Mouse (Mus musculus) embryo, embryonic 11.5 days (tissue): Measurements from ENCODE around the gene Gm17571.

ENCODE experiments used
- DNase-seq: peaks from one replicate; pipeline ENCODE4 v3.0.0-alpha.2; 2012; ENCODE audit warnings: low read depth, low spot score

Gene Gm17571

GRCm38 (mm10) chr9:13455231-13455630, 8.7 kb upstream of the Gm17571 start:
- no peak for DNase-seq

- DNase-seq = no peak
Observed at GRCm38 (mm10) chr9:13454651-13455123, 8.1 kb upstream of the Gm17571 start.

- DNase-seq = no peak
Observed at GRCm38 (mm10) chr9:13448716-13449115, 2.2 kb upstream of the Gm17571 start.

- DNase-seq = no peak
Observed at GRCm38 (mm10) chr9:13446236-13446635, 317 bp downstream of the Gm17571 start.

- DNase-seq = no peak
Observed at GRCm38 (mm10) chr9:13443484-13444211, 2.9 kb downstream of the Gm17571 start.

- no peak for DNase-seq
Observed at GRCm38 (mm10) chr9:13442012-13442735, 4.4 kb downstream of the Gm17571 start.

- DNase-seq = no peak
Observed at GRCm38 (mm10) chr9:13440911-13441310, 5.6 kb downstream of the Gm17571 start.

- DNase-seq = no peak
Observed at GRCm38 (mm10) chr9:13433501-13434090, 13.0 kb downstream of the Gm17571 start.

GRCm38 (mm10) chr9:13431646-13432045, 14.9 kb downstream of the Gm17571 start:
- DNase-seq = no peak

- DNase-seq = no peak
Observed at GRCm38 (mm10) chr9:13430744-13431143, 15.8 kb downstream of the Gm17571 start.

GRCm38 (mm10) chr9:13430302-13430701, 16.3 kb downstream of the Gm17571 start:
- DNase-seq = no peak

GRCm38 (mm10) chr9:13429477-13430125, 17.0 kb downstream of the Gm17571 start:
- no peak for DNase-seq

- DNase-seq = peak; percentile 51
Observed at GRCm38 (mm10) chr9:13425031-13425940, 21.3 kb downstream of the Gm17571 start.

GRCm38 (mm10) chr9:13414230-13414766, 32.3 kb downstream of the Gm17571 start:
- DNase-seq = no peak
